Mouse (Mus musculus) ES-Bruce4 (cell line): ENCODE data around the gene Gm17416. TPM values are rescaled to one million over a fixed set of nuclear protein-coding genes. Genes with fewer than 3 reads are reported as not detected.
A peak's percentile ranks its signal among the peaks of the same experiment; 100 is the strongest.

Experiments used
- H3K27ac ChIP-seq: 2 replicates; pipeline ENCODE4 v1.5.1; 2012; ENCODE audit warnings: low read length, inconsistent platforms; ENCODE audit not compliant: insufficient read depth
- H3K27me3 ChIP-seq: 2 replicates; pipeline ENCODE4 v1.6.1; 2012; ENCODE audit warnings: mild to moderate bottlenecking, low read length, inconsistent platforms; ENCODE audit not compliant: control insufficient read depth, poor library complexity, insufficient read depth, severe bottlenecking
- H3K36me3 ChIP-seq: 2 replicates; pipeline ENCODE4 v1.6.1; 2012; ENCODE audit warnings: inconsistent platforms, mild to moderate bottlenecking, low read length, moderate library complexity; ENCODE audit not compliant: control insufficient read depth, poor library complexity, insufficient read depth, severe bottlenecking
- H3K4me1 ChIP-seq: one replicate; pipeline ENCODE4 v1.8.1; 2011; ENCODE audit warnings: low read length; ENCODE audit not compliant: control insufficient read depth, insufficient read depth
- H3K4me3 ChIP-seq: 2 replicates; pipeline ENCODE4 v1.5.1; 2011; ENCODE audit warnings: low read depth, mild to moderate bottlenecking, low read length
- H3K9ac ChIP-seq: 2 replicates; pipeline ENCODE4 v1.6.1; 2012; ENCODE audit warnings: low read depth, mild to moderate bottlenecking, inconsistent platforms; ENCODE audit not compliant: poor library complexity, severe bottlenecking
- H3K9me3 ChIP-seq: replicated peaks from 2 replicates; pipeline ENCODE4 v1.6.1; 2012; ENCODE audit warnings: mild to moderate bottlenecking, low read length, inconsistent platforms; ENCODE audit not compliant: control insufficient read depth, poor library complexity, insufficient read depth, severe bottlenecking
- CTCF ChIP-seq: IDR thresholded peaks from one replicate; pipeline ENCODE4 v1.8.1; 2011; ENCODE audit warnings: low read depth, low read length
- EP300 ChIP-seq: IDR thresholded peaks from 2 replicates; pipeline ENCODE4 v1.6.1; 2011; ENCODE audit warnings: low read depth, low read length; ENCODE audit not compliant: insufficient read depth
- POLR2A ChIP-seq: IDR thresholded peaks from one replicate; pipeline ENCODE4 v1.8.1; 2011; ENCODE audit warnings: low read length; ENCODE audit not compliant: insufficient read depth
- polyA plus RNA-seq: library from polyadenylated mRNA; stranded (reverse); fragments of >200 nt; gene quantifications from 2 replicates; pipeline ENCODE4 v1.2.4, GENCODE M21; 2011; ENCODE audit warnings: low read depth; ENCODE audit not compliant: missing spikeins, insufficient read depth, insufficient read length

Gm17416 gene
- polyA plus RNA-seq, 1 experiment, result not detected

DNA sequence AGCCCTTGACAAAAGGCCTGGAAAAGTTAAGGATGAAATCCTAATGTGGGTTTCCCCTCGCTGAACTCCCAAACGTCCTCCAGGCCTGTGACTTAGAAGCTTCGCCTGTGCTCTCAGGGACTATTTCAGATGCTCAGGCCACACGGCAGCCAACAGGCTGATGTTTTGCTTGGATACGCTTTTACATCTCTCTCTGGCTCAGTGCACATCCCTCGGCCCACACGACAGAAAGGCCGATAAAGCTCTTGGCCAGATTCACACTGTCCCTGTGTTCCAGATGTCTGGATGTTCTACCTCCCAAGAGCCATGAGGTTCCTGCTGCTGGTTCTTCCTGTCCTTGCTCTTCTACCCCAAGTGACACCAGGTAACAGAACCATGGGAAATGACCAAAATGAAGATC lies 4.3 kb downstream of the Gm17416 start:
- H3K36me3 ChIP-seq, result no peaks in the 10 kb centered on the region
- TF ChIP-seq CTCF (no peak), EP300 (no peak), POLR2A (no peak)

DNA sequence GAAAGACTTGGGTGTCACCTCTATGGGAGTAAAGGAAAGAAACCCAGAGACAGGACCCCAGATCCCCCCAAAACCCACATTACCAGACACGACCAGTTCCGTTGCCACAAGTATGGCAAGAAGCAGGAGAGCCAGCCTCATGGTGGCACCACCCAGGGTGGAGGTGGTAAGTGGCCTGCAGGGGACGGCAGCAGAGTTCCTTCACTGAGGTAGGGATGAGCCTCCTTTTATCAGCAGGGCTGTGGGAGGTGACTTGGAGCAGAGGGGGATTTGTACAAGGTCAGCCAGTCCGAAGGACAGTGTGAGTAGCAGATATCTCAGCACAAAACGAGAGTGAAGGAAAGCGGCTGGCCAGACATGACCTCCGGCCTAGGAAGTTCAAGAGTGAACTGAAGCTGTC lies 11.0 kb downstream of the Gm17416 start, which contains the start of gene Defb19:
TSS of gene Defb19 (minus strand) at position 206 of the 400 bp plus-strand sequence.
- no peaks in the 10 kb centered on the region for H3K9me3 ChIP-seq
- H3K27ac ChIP-seq, result no peak within 1 kb of the TSS
- no peaks in the 10 kb centered on the region for H3K36me3 ChIP-seq
- H3K4me1 ChIP-seq, result no peaks in the 10 kb centered on the region
- TF ChIP-seq CTCF (no peak), POLR2A (no peak), EP300 (no peak)
- no peak within 1 kb of the TSS for H3K9ac ChIP-seq
- H3K27me3 ChIP-seq, result no peaks in the 10 kb centered on the region
- H3K4me3 ChIP-seq, result no peak within 1 kb of the TSS

More for the DNA sequence above, 4.3 kb downstream of the Gm17416 start:
- no peaks in the 10 kb centered on the region for H3K9me3 ChIP-seq
- no peaks in the 10 kb centered on the region for H3K27me3 ChIP-seq
- H3K9ac ChIP-seq, result no peak overlapping the region
- no peak overlapping the region for H3K27ac ChIP-seq
- no peaks in the 10 kb centered on the region for H3K4me1 ChIP-seq
- no peak overlapping the region for H3K4me3 ChIP-seq

DNA sequence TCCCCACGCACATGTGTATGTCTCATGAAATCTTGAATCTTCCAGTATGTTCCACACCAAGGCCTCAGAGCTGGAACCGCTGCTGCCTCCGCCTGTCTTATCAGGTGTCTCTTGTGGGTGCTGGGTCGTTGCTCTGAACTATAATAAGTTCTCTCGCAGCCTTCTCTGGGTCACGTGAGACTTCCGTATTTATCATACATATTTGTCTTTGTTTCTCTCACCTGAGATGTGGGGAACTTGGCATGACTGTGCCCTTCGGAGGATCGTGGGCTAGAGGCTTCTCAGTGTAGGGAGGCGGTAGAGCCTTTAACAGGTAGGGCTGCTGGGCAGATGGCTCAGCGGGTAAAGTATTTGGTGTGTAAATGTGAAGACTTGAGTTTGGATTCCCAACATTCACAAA lies 11.5 kb downstream of the Gm17416 start:
- Histone ChIP-seq H3K4me3 (no peak overlapping the region), H3K27ac (no peak overlapping the region), H3K9ac (no peak overlapping the region), H3K4me1 (no peaks in the 10 kb centered on the region), H3K9me3 (no peaks in the 10 kb centered on the region), H3K27me3 (no peaks in the 10 kb centered on the region), H3K36me3 (no peaks in the 10 kb centered on the region)
- TF ChIP-seq POLR2A (no peak), CTCF (no peak), EP300 (no peak)

DNA sequence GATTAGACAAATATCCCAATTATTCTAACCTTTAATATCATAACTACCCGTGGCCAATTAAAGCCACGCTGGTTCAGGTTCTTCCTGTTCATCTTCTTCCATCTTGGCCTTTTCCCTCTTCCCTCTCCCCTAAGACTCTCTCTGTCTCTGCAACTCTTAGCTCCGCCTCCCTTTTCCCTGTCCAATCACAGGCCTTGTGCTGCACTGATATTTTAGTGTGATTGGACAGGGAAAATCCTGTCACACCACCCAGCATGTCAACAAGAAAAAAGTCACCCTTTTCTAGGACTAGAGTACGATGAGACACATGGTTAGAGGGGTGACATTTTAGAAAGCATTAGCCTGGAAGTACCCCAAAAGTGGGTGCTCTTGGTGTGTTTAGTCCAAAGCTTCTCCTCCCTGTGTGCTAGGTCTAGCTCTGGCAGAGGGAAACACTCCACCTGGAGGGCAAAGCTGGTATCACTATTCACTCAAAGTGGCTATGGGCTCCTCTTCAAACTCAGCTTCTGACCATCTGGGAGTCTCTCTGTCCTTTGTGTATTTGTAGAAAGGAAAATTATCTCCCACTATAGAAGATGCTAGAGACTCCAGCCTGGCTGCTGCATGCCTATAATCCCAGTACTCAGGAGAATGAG lies 17.9 kb downstream of the Gm17416 start:
- no peak for TF ChIP-seq POLR2A
- peak; percentile 36 for TF ChIP-seq CTCF
- TF ChIP-seq EP300, result no peak
- H3K9ac ChIP-seq, result no peak overlapping the region
- H3K36me3 ChIP-seq, result no peaks in the 10 kb centered on the region
- H3K9me3 ChIP-seq, result no peaks in the 10 kb centered on the region
- H3K27me3 ChIP-seq, result no peaks in the 10 kb centered on the region
- H3K4me1 ChIP-seq, result no peaks in the 10 kb centered on the region
- H3K4me3 ChIP-seq, result no peak overlapping the region
- H3K27ac ChIP-seq, result no peak overlapping the region

DNA sequence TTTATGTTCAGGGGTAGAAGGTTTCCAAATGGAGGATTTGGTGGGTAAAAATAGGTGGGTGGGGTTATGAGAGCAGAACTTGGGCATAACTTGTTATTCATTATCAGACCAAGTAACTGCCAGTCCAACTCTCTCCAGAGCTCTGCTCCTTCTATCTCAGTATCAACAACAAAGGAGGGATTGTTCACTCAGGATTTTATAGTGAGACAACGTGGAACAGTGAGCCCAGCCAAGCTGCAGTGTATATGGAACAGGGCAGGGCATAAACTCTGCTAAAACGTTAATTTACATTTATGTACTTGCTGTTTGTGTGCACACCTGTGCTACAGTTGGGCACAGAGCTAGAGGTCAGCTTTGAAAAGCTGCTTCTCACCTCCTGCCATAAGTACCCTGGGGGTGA lies 19.3 kb downstream of the Gm17416 start:
- Histone ChIP-seq H3K27me3 (no peaks in the 10 kb centered on the region), H3K9me3 (no peaks in the 10 kb centered on the region), H3K27ac (no peak overlapping the region)

DNA sequence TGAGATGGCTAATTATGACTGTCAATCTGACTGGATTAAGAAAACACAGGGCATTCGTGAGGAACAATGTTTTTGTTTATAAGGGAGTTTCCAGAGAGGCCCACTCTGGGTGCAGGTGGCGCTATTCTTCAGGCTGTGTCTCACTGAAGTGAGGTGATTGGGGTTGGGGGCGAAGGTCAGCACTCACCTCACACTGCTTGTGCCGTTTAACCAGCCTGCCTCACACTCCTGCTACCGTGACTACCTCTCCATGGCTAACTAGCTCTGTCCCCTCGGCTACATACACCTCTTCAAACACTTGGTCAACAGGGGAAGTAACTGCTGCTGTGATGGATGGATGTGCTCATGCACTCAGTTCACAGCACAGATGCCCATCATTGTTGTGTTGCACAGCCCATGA lies 19.9 kb downstream of the Gm17416 start:
- Histone ChIP-seq H3K4me1 (no peaks in the 10 kb centered on the region), H3K4me3 (no peak overlapping the region), H3K9ac (no peak overlapping the region), H3K27me3 (no peaks in the 10 kb centered on the region), H3K27ac (no peak overlapping the region), H3K9me3 (no peaks in the 10 kb centered on the region), H3K36me3 (no peaks in the 10 kb centered on the region)
- no peak for TF ChIP-seq POLR2A
- TF ChIP-seq CTCF, result no peak
- no peak for TF ChIP-seq EP300

More for the DNA sequence above, 19.3 kb downstream of the Gm17416 start:
- Histone ChIP-seq H3K4me1 (no peaks in the 10 kb centered on the region), H3K9ac (no peak overlapping the region), H3K36me3 (no peaks in the 10 kb centered on the region), H3K4me3 (no peak overlapping the region)
- TF ChIP-seq POLR2A (no peak), CTCF (no peak)
